Mouse (Mus musculus): ENCODE data around the gene Spib.

Gene Spib

GRCm38 (mm10) chr7:44487936-44488335 is 43.9 kb downstream of the Spib start:
- DNase-seq (ENCODE audit: low read depth, low spot score): no peak

DNA sequence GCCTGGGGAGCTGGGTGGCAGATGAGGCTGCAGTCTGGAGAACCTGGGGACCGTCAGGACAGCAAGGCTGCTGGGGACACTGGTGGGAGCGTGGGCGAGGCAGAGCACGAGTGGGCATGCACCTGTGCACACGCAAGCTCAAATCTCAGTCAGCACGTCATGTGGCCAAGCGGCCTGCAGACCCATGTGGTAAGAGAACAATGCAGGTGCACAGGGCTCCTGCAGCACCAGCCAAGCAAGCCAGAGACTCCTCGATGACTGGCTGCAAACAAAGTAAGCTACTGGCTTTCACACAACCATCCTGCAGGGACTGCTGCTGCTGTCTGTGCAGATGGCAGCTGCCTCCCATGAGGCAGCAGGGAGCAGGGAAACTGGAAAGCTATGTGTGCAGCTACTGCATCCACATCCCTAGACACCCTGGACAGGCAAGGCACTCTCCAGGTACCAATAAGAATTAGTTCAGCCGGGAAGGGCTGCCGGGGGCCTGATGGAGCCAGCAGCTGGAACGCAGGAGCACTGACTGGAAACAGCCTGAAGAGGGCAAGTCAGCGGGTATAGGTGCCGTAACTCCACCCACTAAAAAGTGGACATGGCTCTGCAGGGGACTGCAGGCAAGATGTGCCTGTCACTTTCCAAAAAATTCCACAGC is 44.8 kb downstream of the Spib start:
- no peak for DNase-seq (ENCODE audit: low read depth, low spot score)

- DNase-seq (ENCODE audit: low read depth, low spot score): no peak
These were observed 46.2 kb downstream of the Spib start for GRCm38 (mm10) chr7:44485572-44486195.

DNA sequence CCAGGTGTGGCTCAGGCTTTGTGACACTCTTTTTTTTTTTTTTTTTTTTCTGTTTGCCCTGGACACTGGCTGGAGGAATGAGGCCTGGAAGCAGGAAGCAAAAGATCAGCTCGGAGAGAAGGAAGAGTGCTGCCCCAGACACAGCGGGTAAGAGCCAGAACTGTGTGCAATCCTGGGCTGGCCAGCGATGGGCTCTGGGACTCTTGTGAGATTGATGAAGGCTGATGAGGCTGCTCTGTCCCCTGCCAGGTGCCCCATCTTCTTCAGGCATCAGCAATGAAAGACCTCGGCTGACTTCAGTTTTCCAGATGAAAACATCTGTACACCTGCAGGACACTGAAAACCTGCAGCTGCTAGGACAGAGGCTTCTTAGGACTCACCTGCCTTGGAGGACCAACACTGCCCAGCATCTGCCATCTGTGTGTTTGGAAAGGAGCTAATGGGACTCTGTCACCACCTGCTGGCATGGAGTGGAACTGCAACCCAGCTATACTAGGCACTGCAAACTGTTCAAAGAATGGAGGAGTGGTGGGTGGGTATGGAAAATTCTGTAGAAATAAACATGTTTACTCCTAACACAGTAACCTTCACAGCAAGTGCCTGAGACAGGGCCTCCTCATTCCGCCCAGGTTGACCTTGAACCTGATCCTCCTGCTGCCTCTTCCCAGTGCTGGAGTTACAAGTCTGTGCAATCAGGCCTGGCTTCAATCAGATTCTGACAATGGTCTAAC is 46.9 kb downstream of the Spib start:
- peak; percentile 80 for DNase-seq (ENCODE audit: low read depth, low spot score)

GRCm38 (mm10) chr7:44484109-44484508 is 47.8 kb downstream of the Spib start:
- no peak for DNase-seq (ENCODE audit: low read depth, low spot score)

DNA sequence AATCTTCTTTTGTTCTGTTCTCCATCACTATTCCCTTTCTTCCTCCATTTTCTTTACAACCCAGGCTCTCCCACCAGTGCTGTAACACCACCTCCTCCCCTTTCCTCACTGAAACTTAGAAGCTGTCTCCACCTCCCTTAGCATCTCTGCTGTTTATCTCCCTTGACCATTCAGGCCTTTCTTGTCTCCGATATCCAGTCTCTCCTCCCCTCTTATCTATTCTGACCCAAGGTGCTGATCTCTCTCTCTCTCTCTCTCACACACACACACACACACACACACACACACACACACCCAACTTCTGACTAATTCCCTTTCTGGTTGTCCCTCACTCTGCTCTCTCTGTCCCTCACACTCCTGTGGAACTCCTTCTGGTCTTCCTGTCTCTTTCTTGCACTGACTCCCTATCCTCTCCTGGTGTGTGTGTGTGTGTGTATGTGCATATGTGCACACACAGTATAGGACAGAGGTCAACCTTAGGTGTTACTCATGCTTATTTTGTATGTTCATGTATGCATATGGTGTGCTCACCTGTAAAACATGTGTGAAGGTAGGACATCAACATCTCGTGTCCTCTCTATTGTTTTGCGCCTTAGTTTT is 48.9 kb downstream of the Spib start:
- DNase-seq (ENCODE audit: low read depth, low spot score): no peak
